Mouse (Mus musculus) MEL (cell line): ENCODE measurements at regions not wholly inside any gene's neighbourhood (a gene's known extent, or its start where the extent isn't known, plus 50 kb on each side); places are given as distances from the start of the nearest gene placed in this dataset.

ENCODE experiments used
- CTCF ChIP-seq, 3 experiments: IDR thresholded peaks in 2 of 3; conservative IDR thresholded peaks in 1 of 3; 2 replicates each; pipeline ENCODE4 v1.5.1; 2011 to 2012; ENCODE audit warnings: low read length in 3 of 3, low read depth in 2 of 3, mild to moderate bottlenecking in 2 of 3, improper control_type of control experiment in 1 of 3, inconsistent platforms in 1 of 3, mixed read lengths in 1 of 3, moderate library complexity in 1 of 3; ENCODE audit not compliant: control insufficient read depth in 1 of 3, insufficient read depth in 1 of 3, poor library complexity in 1 of 3, severe bottlenecking in 1 of 3
- ELF1 ChIP-seq: IDR thresholded peaks from 2 replicates; pipeline ENCODE4 v1.6.1; 2014; ENCODE audit warnings: low read depth, mild to moderate bottlenecking, inconsistent platforms, low read length, improper control_type of control experiment, moderate library complexity
- EP300 ChIP-seq, 2 experiments: IDR thresholded peaks; 2 replicates each; pipeline ENCODE4 v1.6.1; 2011; ENCODE audit warnings: improper control_type of control experiment in 2 of 2, low read length in 2 of 2, low read depth in 1 of 2, mild to moderate bottlenecking in 1 of 2
- ETS1 ChIP-seq: IDR thresholded peaks from 2 replicates; pipeline ENCODE4 v1.6.1; 2012; ENCODE audit warnings: low read depth, mild to moderate bottlenecking, inconsistent platforms, low read length, improper control_type of control experiment, moderate library complexity
- HCFC1 ChIP-seq: IDR thresholded peaks from 2 replicates; pipeline ENCODE4 v1.6.1; 2012; ENCODE audit warnings: low read depth, mild to moderate bottlenecking, inconsistent platforms, low read length, improper control_type of control experiment, moderate library complexity
- JUND ChIP-seq: IDR thresholded peaks from 2 replicates; pipeline ENCODE4 v1.6.1; 2011; ENCODE audit warnings: low read depth, mild to moderate bottlenecking, improper control_type of control experiment, low read length
- KAT2A ChIP-seq: conservative IDR thresholded peaks from 2 replicates; pipeline ENCODE4 v1.6.1; 2012; ENCODE audit warnings: low read depth, low read length, improper control_type of control experiment, inconsistent platforms
- MAX ChIP-seq: IDR thresholded peaks from 2 replicates; pipeline ENCODE4 v1.6.1; 2011; ENCODE audit warnings: low read length, improper control_type of control experiment
- MEF2A ChIP-seq: IDR thresholded peaks from 2 replicates; pipeline ENCODE4 v1.6.1; 2014; ENCODE audit warnings: low read depth, mild to moderate bottlenecking, inconsistent platforms, low read length, improper control_type of control experiment; ENCODE audit not compliant: poor library complexity, insufficient replicate concordance, severe bottlenecking; ENCODE audit errors: extremely low read depth
- MYC ChIP-seq: IDR thresholded peaks from 2 replicates; pipeline ENCODE4 v1.6.1; 2011; ENCODE audit warnings: low read depth, mild to moderate bottlenecking, low read length, improper control_type of control experiment, moderate library complexity
- POLR2A ChIP-seq, 2 experiments: IDR thresholded peaks; 2 replicates each; pipeline ENCODE4 v1.6.1; 2011 to 2012; ENCODE audit warnings: low read length in 2 of 2, mild to moderate bottlenecking in 2 of 2, control low read depth in 1 of 2, improper control_type of control experiment in 1 of 2, low read depth in 1 of 2, moderate library complexity in 1 of 2; ENCODE audit not compliant: control insufficient read depth in 1 of 2, insufficient read depth in 1 of 2, poor library complexity in 1 of 2
- ZC3H11A ChIP-seq: IDR thresholded peaks from 2 replicates; pipeline ENCODE4 v1.6.1; 2012; ENCODE audit warnings: low read depth, mild to moderate bottlenecking, inconsistent platforms, low read length, improper control_type of control experiment

DNA sequence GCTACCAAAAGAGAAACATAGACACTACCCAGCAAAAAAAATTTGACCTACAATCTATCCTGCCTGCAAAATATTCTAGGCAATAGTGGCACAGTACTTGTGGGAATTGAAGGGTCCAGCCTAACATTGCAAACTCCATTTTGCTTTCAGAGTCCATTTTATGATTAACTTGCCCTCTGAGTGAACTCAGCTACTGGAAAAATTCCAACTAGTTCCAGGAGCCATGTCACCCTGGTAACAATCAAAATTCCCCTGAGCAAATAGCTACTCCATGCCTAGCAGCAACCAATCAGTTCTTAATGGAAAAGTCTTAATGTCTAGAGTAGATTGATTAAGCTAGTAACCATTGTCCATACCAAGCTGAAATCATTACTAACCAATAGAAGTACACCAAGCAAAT is 104.3 kb upstream of the Ankrd50 start:
- TF ChIP-seq MEF2A (no peak), CTCF (IDR thresholded peaks at IDR 0.05 in 2 of 3, conservative IDR thresholded peaks at IDR 0.05 in 1 of 3; ENCODE audit: control insufficient read depth in 1 of 3, insufficient read depth in 1 of 3, low read depth in 2 of 3, low read length in 3 of 3, poor library complexity in 1 of 3, severe bottlenecking in 1 of 3) (no peak), POLR2A (IDR thresholded peaks at IDR 0.05; ENCODE audit: control insufficient read depth in 1 of 2, insufficient read depth in 1 of 2, low read depth in 1 of 2, low read length in 2 of 2, poor library complexity in 1 of 2) (no peak), HCFC1 (no peak), KAT2A (no peak), EP300 (IDR thresholded peaks at IDR 0.05; ENCODE audit: low read depth in 1 of 2, low read length in 2 of 2) (no peak), ELF1 (no peak), ZC3H11A (no peak), ETS1 (no peak), JUND (no peak), MYC (no peak), MAX (no peak)
